Mouse (Mus musculus): Measurements from ENCODE around the gene Rprd2.

- no peak for TF ChIP-seq CTCF (IDR thresholded peaks at IDR 0.05; ENCODE audit: control insufficient read depth, insufficient read depth, low read length)
- TF ChIP-seq POLR2A (IDR thresholded peaks at IDR 0.05; ENCODE audit: borderline replicate concordance, control insufficient read depth, low read depth, low read length) = no peak
Observed at GRCm38 (mm10) chr3:95735071-95735670, 83.5 kb downstream of the Rprd2 start.
